Mouse (Mus musculus) cerebellum, adult 8-10 months (tissue): Measurements from ENCODE around the gene Abhd17a.

Experiments used
- DNase-seq: peaks from one replicate; pipeline ENCODE4 v3.0.0; 2022

The Abhd17a gene

DNA sequence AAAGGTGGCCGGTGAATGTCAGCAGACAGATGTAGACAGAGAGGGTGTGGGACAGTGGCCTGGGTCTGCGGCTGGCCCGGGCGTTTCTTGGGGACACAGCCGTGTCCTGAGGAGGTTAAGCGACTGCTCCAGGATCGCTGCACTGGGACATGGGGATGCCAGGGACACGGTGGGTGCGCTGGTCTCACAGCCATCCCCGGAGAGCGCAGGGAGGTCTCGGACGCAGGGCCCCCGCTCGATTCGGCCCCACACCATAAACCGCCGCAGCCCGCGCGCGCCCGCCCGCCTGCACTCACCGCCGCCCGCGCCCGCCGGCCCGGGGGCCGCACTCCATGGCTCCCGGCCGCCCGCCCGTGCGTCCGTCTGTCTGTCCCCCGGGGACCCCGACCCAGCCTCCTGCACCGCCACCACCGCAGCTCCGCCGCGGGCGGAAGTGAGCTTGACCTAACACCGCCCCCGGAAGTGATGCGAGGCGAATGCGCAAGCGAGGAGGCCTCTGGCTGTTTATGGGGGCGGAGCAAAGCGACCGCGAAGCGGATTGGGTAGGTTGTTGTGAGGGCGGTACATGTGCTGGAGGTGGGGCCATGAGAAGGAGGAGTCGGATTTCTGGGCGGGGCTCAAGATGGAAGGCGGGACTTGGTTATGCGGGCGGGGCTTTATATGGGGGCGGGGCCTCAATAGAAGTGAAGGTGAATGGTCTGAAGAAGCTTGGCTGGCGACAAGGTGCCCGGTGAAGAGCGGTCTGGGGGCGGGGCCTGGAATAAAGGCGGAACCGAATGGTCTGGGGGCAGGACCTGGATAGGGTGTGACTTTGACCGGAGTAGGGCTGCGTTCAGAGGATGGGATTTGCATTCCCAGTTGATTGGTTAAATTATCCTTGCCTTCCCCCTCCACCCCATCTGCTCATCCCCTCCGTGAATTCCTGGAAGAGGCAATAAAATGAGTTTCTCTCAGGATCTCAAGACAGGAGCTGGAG, at the start of gene Abhd17a:
TSS of gene Abhd17a (minus strand) at position 463 of the 976 bp plus-strand sequence.
- peak; percentile 90 for DNase-seq

DNA sequence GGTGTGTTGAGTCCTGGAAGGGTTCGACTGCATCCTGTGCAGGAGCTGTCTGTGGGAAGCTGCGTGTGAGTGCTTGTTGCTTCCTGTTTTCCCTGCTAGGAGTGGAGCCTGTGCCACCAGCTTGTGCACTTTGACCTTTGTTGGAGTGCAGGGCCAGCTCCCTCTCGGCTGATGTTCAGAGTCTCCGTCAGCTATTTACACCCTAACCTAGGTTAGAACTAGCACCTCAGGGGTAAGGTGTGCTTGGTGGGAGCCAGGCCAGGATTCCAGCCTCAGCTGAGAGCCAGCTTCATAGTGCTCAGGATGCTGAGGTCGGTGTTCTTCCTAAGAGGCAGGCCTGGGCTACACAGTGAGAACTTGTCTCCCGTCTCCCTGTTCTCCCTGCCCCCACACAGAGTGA, 45.2 kb upstream of the Abhd17a start:
- no peak for DNase-seq

DNA sequence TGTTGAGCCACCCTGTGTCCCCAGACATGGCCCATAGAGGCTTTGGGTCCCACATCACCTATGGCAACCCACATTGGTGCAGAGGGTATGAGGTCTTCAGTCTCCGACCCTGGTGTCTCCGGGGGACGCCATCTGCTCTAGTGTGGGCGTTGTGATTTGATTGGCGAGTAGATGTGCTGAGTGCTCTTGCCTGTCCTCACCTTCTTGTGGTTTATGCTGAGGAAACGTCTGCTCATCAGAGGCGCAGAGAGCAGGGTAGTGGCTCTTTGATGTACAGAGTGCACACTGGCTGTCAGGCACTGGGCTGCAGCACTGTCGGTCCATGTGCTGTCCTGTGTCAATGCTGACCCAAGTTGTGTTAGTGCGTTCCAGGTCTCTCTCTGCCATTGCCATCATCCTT, 38.8 kb upstream of the Abhd17a start:
- DNase-seq, result no peak

DNA sequence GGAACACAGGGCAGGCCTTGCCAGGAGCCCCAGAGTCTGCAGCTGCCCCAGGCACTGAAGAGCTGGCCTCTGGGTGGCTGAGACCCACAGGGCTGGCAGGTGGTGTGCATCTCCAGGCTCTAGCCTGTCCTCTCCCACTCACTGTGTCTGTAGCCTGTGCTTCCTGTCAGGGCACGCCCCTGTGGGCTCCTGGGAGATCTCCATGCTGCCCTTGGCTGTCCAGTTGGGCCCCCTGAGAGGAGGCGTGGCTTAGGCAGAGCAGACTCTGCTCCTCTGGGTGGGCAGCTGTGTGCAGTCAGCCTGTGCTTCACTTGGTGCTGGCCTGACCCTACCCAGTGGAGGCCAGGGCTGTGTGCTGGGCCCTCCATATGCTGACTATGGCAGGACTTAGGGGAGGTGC, 37.5 kb upstream of the Abhd17a start:
- DNase-seq, result no peak

DNA sequence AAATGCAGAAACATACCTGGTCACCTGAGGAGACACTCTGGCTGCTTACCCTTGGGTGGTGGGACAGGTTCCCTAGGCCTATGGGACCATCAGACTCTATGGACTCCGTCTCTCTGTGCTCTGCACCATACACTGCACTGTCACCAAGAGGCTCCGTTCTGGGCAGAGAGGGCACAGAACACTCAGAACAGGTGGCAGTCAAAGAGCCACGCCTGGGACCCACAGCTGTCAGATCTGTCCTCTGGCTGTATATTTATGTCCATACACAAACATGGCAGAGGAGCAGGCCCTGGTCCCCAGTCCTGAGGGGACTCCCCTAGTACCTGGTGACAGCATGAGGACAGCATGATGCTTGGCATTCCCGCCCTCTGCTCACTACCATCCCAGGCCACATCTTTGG, 35.6 kb upstream of the Abhd17a start:
- no peak for DNase-seq

DNA sequence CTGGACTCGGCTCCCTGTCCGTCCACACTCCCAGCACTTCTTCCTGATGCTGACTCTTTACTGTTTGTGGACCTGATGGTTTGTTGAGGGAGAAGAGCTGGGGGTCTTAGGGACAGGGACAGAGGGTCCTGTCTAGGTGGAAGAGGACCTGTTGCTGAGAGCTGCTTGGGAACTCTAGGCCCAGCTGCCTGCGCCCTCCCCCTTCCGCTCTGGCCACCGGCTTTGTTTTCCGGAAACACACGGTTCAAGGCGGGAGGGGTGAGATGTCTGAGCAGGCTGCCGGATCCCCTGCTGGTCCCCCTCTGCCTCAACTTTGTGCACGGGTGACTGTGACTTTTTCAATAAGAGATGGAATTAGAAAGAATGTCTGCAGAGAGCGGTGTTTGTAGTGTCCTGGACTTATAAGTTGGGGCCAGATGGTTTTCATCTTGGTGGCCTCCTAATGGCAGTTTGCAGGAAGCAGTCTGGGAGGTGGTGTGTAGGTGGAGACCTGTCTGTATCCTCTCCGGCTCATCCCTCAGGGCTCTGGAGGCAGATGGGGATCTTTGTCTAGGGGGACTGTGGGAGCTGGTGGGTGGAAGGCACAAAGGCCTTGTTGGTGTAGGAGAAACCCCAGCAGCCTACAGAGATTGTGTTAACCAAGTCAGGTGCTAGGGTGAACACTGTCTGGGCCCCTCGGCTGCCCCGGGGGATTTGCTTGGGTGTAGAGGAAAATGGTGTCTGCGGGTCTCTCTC, 33.5 kb upstream of the Abhd17a start:
- peak; percentile 59 for DNase-seq

DNA sequence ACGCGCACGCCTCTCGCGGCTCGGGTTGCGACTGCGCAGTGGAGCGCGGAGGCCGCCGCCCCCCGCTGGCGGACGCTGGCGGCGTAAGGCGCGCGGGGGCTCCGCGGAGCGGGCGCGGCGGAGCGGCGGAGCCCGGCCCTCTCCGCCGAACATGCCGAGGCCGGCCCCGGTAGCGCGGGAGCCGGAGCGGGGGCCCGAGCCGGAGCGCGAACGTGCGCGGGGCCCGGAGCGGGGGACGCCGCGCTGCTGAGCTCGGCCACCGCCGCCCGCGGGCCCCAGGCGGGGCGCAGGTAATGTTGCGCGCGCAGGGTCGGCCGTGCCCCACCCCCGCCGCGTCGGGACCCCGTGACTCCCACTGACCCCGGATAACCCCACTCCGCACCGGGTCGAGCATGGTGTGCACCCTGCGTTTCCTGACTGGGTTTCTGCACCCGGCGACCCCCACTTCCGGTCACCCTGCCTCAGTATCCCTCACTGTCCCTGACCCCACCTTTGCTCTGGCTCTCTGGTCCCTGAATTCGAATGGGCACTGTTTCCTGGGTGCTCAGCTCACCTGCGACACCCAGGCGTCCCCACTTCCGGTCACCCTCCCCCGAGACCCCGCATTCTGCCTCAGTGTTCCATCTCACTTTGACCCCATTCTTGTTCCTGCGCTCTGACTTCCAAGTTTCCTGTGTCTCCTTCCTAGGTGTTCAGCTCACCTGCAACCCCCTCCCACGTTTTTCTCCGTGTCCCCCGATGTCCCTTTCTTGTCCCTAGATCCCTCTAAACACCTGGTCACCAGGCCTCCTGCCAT, 32.7 kb upstream of the Abhd17a start, which contains the start of gene Csnk1g2:
TSS of gene Csnk1g2 (plus strand) at position 178 of the 796 bp plus-strand sequence.
- no peak for DNase-seq

DNA sequence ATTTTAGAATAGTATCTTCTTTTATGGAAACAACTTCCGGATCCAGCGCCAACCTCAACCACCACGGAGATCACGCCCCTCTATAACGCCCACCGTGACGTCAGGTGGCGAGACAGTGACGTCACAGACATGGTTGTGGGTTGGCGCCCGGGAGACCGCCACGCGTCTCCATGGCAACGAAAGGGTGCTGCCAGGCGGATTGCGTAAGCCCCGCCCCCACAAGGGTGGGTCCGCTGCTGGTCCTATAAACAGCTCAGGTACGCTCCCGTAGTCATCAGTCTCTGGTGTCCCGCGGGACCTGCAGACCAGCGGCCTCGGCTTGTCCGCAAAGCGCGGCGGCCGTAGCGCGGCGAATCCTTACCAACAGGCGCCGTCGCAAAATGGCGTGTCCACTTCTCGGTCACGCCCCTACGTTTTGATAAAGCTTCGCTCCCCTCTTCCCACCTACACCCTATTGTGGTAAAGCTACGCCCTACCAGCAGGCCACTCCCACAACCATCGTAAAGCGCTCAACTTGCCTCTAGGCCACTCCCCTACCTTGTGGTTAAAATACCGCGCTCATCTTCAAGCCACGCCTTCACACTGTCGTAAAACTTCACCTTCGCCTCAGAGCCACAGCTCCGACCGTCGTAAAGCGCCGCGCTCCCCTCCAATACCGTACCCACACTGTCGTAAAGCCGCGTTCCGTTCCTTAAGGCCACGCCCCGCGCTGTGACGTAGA, 32.0 kb upstream of the Abhd17a start:
- DNase-seq, result peak; percentile 99

DNA sequence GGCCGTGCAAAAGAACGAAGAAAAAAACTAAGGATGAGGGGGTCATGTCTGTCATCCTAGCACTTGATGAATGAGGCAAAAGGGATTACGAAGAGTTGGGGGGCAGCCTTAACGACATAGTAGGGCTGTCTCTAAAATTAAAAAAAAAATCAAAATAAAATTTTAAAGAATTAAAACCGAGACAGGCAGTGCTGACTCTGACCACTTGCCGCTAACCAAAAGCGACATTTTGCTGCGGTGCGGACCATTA, 31.5 kb upstream of the Abhd17a start:
- DNase-seq, result no peak

DNA sequence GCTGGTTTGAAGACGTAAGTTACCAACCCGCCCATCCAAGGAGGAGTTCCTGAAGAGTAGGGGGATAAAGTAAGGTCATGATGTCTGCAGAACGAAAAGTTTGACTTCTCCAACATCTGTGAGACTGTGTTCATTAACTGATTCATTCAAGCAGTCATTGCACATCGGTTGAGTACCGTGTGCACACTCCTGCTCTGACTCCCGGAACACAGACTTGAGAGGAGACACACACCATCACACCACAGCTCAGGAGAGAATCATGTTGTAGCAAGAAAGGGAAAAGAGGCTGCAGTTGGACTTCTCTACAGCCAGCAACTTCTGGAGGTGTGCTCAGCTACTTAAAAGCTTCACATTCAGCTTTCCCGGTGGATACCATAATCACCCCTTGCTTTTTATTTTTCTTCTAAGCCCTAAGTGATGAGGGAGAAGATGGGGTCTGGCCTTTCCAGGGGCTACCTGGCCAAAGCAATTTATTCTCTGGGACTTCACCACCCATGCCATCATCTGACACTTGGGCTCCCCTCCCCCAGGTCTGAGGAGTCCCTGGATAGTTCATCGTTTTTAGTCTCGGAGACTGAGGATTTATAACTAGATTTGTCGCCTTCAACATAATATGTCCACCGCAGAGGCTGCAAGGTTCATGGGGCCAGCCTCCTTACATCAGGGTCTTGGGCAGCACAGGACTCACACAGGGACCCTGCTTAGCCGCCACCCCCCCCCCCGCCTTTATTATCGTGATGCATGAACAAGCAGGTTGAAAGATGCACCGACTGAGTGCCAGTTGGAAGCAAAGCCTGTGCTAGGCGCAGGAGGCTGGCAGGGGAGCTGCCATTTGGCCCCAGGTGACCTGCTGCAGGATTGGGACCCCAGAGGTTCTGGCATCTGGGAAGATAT, 30.9 kb upstream of the Abhd17a start:
- no peak for DNase-seq

DNA sequence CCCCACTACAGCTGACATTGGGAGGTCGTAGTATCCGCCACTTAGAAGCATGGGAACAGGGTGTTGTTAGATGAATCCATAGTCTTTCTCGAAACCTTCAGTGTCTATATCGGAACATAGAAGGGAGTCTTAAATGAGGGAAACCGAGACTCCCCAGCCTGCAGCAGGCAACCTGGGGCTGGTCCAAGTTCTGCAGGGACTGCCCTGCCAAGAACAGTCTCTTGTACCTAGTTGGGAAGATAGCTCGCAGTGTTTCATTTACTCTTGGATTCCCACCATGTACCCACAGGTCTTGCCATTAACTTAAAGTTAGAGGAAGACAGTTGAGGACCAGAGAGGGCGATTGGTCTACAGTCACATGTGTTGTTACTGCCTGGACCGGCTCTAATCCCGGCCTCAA, 30.2 kb upstream of the Abhd17a start:
- DNase-seq, result peak; percentile 35

DNA sequence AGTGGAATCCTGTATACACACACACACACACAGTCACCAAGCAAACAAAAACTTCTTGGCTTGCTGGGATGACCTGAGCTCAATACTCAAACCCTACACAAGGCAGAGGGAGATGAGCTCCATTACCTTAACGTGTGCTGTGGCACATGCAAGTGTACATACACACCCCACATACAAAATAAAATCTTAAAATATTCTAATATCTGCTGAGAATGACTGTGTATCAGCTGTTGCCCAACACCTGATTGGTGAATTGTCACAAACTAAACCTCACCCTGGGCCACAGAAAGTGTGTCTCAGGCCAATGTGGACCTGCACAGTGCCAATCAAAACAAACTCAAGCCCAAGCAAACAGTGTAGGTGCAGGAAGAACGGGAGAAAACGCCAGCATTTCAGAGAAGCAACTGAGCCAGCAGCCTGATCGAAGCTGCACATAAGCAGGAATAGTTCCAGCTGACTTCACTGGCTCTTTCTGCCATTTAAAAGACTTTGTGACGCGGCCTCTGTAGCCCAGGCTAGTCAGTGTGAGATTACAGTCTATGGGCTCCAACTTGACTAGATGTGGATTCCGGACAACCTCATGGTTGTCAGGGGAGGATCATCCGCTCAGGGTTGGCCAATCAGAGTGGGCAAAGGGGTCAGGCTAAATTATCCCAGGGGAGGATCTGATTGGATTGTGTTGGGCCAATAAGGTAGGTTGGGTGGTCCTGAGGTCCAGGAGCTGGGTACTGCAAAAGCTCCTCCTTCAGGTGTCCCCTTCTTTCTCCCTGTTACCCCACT, 29.5 kb upstream of the Abhd17a start:
- DNase-seq, result no peak

DNA sequence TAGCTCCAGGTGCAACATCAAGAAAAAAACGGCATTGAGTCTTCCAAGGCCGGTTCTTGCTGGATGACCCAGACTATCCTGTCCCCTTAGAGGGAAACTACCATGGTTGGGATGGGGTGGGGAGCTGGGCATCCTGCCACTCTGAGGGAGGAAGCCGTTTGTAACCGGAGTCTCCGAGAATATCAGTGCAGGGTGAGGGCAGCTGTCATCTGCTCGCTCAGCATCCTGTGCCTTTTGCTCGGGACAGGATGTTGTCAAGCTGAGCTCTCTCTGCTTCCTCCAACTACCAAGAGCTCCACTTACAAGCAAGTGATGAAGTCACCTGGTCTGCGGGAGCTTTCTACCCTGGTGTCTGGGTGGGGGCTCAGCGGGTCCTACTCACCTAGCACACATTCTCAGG, 28.0 kb upstream of the Abhd17a start:
- DNase-seq, result no peak

DNA sequence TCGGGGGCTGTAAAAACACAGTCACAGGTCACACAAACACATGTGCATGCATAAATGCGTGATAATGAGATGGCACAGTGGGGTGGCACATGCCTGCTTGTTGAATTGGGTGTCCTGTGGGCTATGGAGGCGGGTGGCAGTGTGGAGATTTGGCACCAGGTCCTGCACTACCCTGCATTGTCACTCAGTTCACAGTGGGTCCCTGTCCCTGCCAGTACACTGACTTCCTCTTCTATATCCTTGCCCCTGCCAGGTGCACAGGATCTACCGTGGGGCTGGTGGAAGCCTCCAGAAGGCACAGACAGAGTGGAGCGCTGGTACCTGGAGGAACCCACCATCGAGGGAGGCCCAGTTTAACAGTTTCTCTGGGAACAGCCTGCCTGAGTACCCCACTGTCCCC, 24.2 kb upstream of the Abhd17a start:
- DNase-seq, result no peak

DNA sequence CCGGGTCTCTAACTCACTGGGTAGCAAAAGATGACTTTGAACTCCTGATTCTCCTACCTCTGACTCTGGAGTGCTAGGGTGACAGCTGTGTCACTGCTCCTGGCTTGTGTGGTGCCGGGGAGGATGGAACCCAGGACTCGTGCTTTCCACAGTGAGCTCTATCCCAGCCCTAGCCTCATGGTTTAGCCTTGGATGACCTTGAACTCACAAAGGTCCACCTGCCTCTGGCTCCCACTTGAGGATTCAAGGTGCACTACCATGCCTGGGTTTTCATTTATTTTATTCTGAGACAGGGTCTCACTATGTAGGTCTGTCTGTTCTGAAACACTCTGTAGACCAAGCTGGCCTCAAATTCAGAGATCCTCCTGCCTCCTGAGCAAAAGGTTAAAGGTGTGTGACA, 23.7 kb upstream of the Abhd17a start:
- DNase-seq, result no peak

DNA sequence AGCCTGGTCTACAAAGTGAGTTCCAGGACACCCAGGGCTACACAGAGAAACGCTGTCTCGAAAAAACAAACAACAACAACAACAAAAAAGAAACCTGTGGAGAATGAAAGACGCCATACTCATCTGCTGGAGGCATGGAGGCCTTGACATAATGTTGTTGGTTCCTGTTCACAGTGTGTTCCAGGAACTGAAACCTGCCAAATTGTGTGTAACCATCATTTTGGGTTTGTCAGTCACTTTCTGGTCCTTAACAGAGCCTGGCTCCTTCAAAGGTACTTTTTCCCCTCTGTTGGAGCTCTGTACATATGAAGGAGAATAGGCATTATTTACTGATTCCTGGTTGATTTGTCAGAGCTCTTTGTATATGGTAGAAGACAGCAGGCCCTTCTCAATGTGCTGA, 21.8 kb upstream of the Abhd17a start:
- no peak for DNase-seq

DNA sequence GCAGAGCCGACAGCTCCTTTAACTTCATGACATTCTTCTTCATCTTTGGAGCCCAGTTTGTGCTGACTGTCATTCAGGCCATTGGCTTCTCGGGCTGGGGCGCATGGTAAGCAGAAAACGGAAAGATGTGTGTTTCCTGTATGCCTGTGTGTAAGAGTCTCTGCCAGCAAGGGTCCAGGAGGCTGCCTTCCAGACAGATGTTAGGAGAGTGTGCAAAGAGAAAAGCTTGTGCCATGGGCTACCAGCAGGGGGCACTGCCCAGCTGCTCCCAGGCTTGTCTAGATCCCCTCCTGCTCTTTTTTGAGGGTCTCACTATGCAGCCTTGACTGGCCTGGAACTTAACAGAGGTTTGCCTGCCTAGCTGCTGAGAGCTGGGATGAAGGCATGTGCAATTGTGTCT, 20.9 kb upstream of the Abhd17a start:
- DNase-seq, result peak; percentile 49

DNA sequence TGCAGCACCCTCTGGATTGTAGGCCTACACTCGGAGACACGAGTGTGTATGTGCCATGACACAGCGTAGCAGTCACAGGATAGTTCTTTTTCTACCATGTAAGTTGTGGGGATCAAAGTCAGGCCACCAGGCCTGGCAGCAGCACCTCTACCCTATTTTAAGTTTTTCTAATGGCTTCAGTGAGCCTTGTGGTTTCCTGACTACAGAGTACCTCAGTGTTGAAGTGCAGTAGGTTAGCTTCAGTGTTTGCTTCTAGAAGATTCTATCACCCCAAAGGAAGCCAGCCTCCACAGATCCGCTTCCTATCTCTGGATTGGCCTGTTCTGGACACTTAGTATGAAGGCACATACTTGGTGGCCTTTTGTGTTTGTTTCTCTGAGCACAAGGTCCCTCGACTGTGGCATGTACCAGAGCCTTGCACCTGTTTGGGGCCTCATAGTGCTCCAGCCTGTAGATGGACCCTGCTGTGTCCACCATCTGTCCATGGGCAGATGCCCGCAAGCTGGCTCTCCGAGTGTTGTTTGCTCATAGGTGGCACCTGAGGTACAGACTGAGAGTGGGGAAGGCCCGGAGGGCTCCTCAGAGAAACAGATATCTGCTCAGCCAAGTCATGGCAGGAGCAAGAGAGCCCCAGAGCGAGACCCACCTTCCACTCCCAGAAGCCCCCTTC, 20.1 kb upstream of the Abhd17a start:
- peak; percentile 85 for DNase-seq

DNA sequence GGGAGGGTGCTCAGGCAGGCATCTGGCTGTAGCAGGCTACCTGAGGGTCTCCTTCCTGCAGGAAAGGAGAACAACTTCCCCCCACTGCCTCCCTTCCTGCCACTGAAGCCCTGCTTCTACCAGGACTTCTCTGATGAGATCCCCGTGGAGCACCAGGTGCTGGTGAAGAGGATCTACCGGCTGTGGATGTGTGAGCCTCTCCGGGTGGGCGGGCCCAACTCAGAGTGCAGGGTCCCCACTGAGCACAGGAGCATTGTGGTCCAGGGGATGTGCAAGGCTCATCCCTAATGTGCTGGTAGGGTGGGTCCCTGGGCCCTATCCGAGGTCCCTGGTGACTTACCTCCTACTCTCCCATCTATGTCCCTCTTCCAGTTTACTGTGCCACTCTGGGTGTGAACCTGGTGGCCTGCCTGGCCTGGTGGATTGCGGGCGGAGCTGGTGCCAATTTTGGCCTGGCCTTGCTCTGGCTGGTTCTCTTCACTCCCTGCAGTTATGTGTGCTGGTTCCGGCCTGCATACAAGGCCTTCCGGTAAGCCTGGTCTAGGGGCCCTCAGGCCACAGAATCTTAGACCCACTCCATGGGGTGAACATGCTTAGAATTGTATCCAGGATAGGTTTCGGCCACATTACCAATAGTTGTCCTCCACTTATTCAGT, 19.3 kb upstream of the Abhd17a start:
- peak; percentile 36 for DNase-seq

DNA sequence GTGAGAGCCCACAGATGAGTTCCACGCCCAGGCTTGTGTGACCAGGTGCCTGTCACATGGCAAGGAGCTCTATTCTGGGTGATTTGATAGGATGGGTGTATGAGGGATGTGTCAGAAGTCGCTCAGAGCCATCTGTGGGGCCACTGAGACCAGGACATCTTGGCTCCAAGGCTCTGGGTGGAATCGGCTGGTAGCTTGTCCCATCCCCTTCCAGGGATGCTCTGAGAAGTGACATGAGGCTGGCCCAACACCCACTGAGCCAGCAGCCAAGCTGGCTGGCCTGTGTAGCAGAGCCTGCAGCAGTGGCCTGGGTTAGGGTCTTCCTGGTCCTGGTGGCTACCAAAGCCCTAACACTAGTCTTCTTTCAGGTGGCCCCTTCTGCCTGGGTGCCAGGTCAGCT, 18.3 kb upstream of the Abhd17a start:
- no peak for DNase-seq
